Mouse (Mus musculus): ENCODE measurements at regions not wholly inside any gene's neighbourhood (a gene's known extent, or its start where the extent isn't known, plus 50 kb on each side); places are given as distances from the start of the nearest gene placed in this dataset.

GRCm38 (mm10) chr7:72590351-72591115, 284.1 kb upstream of the Mctp2 start:
- no peak for DNase-seq (ENCODE audit: low spot score)

GRCm38 (mm10) chr7:72592110-72592509, 285.7 kb upstream of the Mctp2 start:
- no peak for DNase-seq (ENCODE audit: low spot score)

- no peak for DNase-seq (ENCODE audit: low spot score)
Observed at GRCm38 (mm10) chr7:72592649-72593048, 286.2 kb upstream of the Mctp2 start.

- no peak for DNase-seq (ENCODE audit: low spot score)
Observed at GRCm38 (mm10) chr7:72593259-72593658, 286.9 kb upstream of the Mctp2 start.

- DNase-seq (ENCODE audit: low spot score) = no peak
Observed at GRCm38 (mm10) chr7:72594741-72595140, 288.3 kb upstream of the Mctp2 start.

GRCm38 (mm10) chr7:72596985-72597384, 290.6 kb upstream of the Mctp2 start:
- DNase-seq (ENCODE audit: low spot score) = no peak

- no peak for DNase-seq (ENCODE audit: low spot score)
Observed at GRCm38 (mm10) chr7:72601933-72602332, 295.5 kb upstream of the Mctp2 start.

- DNase-seq (ENCODE audit: low spot score) = no peak
Observed at GRCm38 (mm10) chr7:72609791-72610190, 303.4 kb upstream of the Mctp2 start.

GRCm38 (mm10) chr7:72615232-72615631, 308.8 kb upstream of the Mctp2 start:
- DNase-seq (ENCODE audit: low spot score) = no peak

- DNase-seq (ENCODE audit: low spot score) = no peak
Observed at GRCm38 (mm10) chr7:72627369-72627768, 321.0 kb upstream of the Mctp2 start.

- no peak for DNase-seq (ENCODE audit: low spot score)
Observed at GRCm38 (mm10) chr7:72639566-72639965, 333.2 kb upstream of the Mctp2 start.

- DNase-seq (ENCODE audit: low spot score) = no peak
Observed at GRCm38 (mm10) chr7:72675018-72675417, 368.6 kb upstream of the Mctp2 start.

GRCm38 (mm10) chr7:72685803-72686202, 379.4 kb upstream of the Mctp2 start:
- DNase-seq (ENCODE audit: low spot score) = no peak

GRCm38 (mm10) chr7:72687356-72687755, 380.9 kb upstream of the Mctp2 start:
- no peak for DNase-seq (ENCODE audit: low spot score)

- no peak for DNase-seq (ENCODE audit: low spot score)
Observed at GRCm38 (mm10) chr7:72691396-72691795, 385.0 kb upstream of the Mctp2 start.

- no peak for DNase-seq (ENCODE audit: low spot score)
Observed at GRCm38 (mm10) chr7:72691859-72692258, 385.5 kb upstream of the Mctp2 start.

- DNase-seq (ENCODE audit: low spot score) = no peak
Observed at GRCm38 (mm10) chr7:72696736-72697135, 390.3 kb upstream of the Mctp2 start.

GRCm38 (mm10) chr7:72703652-72704341, 397.4 kb upstream of the Mctp2 start:
- DNase-seq (ENCODE audit: low spot score) = no peak

GRCm38 (mm10) chr7:72711193-72712131, 405.1 kb upstream of the Mctp2 start:
- no peak for DNase-seq (ENCODE audit: low spot score)

- no peak for DNase-seq (ENCODE audit: low spot score)
Observed at GRCm38 (mm10) chr7:72715401-72715800, 409.0 kb upstream of the Mctp2 start.

- no peak for DNase-seq (ENCODE audit: low spot score)
Observed at GRCm38 (mm10) chr7:72716051-72716450, 409.6 kb upstream of the Mctp2 start.

GRCm38 (mm10) chr7:72726214-72726854, 419.9 kb upstream of the Mctp2 start:
- DNase-seq (ENCODE audit: low spot score) = no peak

Data from MN1 (cell line).